Mouse (Mus musculus) heart, postnatal 36 days (tissue): ENCODE data around the gene Slitrk6. TPM values are rescaled to one million over a fixed set of nuclear protein-coding genes. Genes with fewer than 3 reads are reported as not detected.

Experiments used
- DNase-seq, 2 experiments: peaks; one replicate each; pipeline ENCODE4 v3.0.0; 2021 to 2022
- intact Hi-C: fragments of 180-260 bp; cut with DNase I; formaldehyde crosslinking; loops from one replicate; pipeline ENCODE4 v1.15.1; 2025
- total RNA-seq, 2 experiments: library from RNA; stranded (reverse); gene quantifications; 2 replicates each; pipeline ENCODE4 v1.2.3; 2021

Slitrk6 gene
- 1 to 10 TPM in 1 of 2 experiments, under 1 TPM in 1; 0.69 to 1.2 TPM for total RNA-seq

GRCm38 (mm10) chr14:110754484-110755307 lies at the start of gene Slitrk6:
TSS of gene Slitrk6 (minus strand) at chr14:110755149.
- DNase-seq: no peak
- intact Hi-C loops: no loop called here

- intact Hi-C loops: loop anchor here (5.0 kb wide), 1 partner anchor 905 kb away; no protein-coding TSS in a partner anchor
- DNase-seq: no peak
These were observed 22.6 kb upstream of the Slitrk6 start for GRCm38 (mm10) chr14:110777546-110777945.

- intact Hi-C loops: no loop called here
- no peak for DNase-seq
These were observed 15.7 kb upstream of the Slitrk6 start for GRCm38 (mm10) chr14:110770694-110771093.

- DNase-seq: no peak
- intact Hi-C loops: loop anchor here (2.0 to 5.0 kb wide), 2 partner anchors 870 to 888 kb away; no protein-coding TSS in a partner anchor
These were observed 7.8 kb upstream of the Slitrk6 start for GRCm38 (mm10) chr14:110762588-110763220.

- intact Hi-C loops: loop anchor here (5.0 kb wide), 1 partner anchor 869 kb away; no protein-coding TSS in a partner anchor
- DNase-seq: no peak
These were observed 6.0 kb upstream of the Slitrk6 start for GRCm38 (mm10) chr14:110760909-110761308.

GRCm38 (mm10) chr14:110755308-110755650 lies 330 bp upstream of the Slitrk6 start:
- intact Hi-C loops: no loop called here
- DNase-seq: no peak

- intact Hi-C loops: no loop called here
- DNase-seq: no peak
These were observed 15.1 kb downstream of the Slitrk6 start for GRCm38 (mm10) chr14:110739861-110740260.

GRCm38 (mm10) chr14:110739368-110739767 lies 15.6 kb downstream of the Slitrk6 start:
- intact Hi-C loops: no loop called here
- DNase-seq: no peak

- intact Hi-C loops: no loop called here
- no peak for DNase-seq
These were observed 26.5 kb downstream of the Slitrk6 start for GRCm38 (mm10) chr14:110728344-110728910.

- no peak for DNase-seq
- intact Hi-C loops: no loop called here
These were observed 30.8 kb downstream of the Slitrk6 start for GRCm38 (mm10) chr14:110724026-110724576.
